Mouse (Mus musculus) ES-E14 (cell line): ENCODE measurements around the gene Sae1.

ENCODE experiments used
- CHD2 ChIP-seq: IDR thresholded peaks from 2 replicates; pipeline ENCODE4 v1.6.1; 2014; ENCODE audit warnings: mild to moderate bottlenecking, low read depth, low read length, inconsistent platforms
- HCFC1 ChIP-seq: IDR thresholded peaks from 2 replicates; pipeline ENCODE4 v1.6.1; 2012; ENCODE audit warnings: low read length, inconsistent platforms, borderline replicate concordance; ENCODE audit not compliant: insufficient read depth
- MAFK ChIP-seq: IDR thresholded peaks from 2 replicates; pipeline ENCODE4 v1.6.1; 2014; ENCODE audit warnings: mild to moderate bottlenecking, low read depth, low read length, inconsistent platforms; ENCODE audit not compliant: insufficient read depth
- ZC3H11A ChIP-seq: IDR thresholded peaks from 2 replicates; pipeline ENCODE4 v1.6.1; 2012; ENCODE audit warnings: low read depth, mild to moderate bottlenecking, inconsistent platforms, low read length, borderline replicate concordance
- ZNF384 ChIP-seq: IDR thresholded peaks from 2 replicates; pipeline ENCODE4 v1.6.1; 2012; ENCODE audit warnings: low read depth, low read length, inconsistent platforms

DNA sequence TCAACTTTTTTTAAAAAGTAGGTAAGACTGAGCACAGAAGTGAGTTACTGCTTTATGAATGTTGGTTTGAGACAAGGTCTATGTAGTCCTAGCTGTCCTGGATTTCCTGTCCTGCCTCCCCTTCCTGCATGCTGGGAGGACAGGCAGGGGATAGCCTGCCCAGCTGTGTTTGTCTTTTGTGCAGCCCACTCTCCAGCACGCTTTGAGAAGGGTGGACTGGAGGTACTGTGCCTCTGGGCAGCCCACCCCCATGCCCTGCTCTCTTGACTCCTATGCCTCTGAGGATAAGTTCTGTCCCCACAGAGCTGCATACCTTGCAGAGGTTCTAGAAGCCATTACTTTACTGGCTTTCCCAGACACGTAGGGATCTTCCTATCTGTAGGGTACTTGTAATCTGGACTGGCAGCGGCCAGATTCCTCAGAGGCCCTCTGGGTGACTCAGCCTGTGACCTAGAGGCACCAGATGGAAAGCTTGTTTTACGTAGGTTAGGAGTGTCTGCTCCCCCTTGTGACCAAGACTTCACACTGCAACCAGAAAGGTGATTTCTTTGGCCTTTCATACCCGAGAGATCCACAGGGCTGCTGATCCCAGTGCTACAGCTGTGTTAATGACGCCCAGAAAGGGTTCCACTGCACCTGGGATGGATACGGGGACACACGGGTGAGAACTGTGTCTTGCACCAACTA, 61.5 kb downstream of the Sae1 start:
- TF ChIP-seq ZC3H11A (no peak), CHD2 (no peak), MAFK (no peak), HCFC1 (no peak), ZNF384 (no peak)
